Mouse (Mus musculus) heart, postnatal 0 days (tissue): Measurements from ENCODE around the gene Mylk. TPM values are rescaled to one million over a fixed set of nuclear protein-coding genes. Genes with fewer than 3 reads are reported as not detected.

Experiments used
- ATAC-seq: fragments of 200-750 bp; cut with Nextera tagmentation; 2 replicates; pipeline ENCODE4 v1.8.0; 2017; ENCODE audit warnings: low read depth, moderate number of reproducible peaks, moderate library complexity; ENCODE audit not compliant: insufficient read depth
- DNase-seq: peaks from one replicate; pipeline ENCODE4 v3.0.0-alpha.2; 2016; ENCODE audit warnings: low spot score
- H3K27ac ChIP-seq: fragments of 300-500 bp; sonication (generic); 2 replicates; pipeline ENCODE4 v1.5.1; 2014; ENCODE audit warnings: low read depth, mild to moderate bottlenecking
- H3K27me3 ChIP-seq: fragments of 300-500 bp; sonication (generic); 2 replicates; pipeline ENCODE4 v1.6.1; 2014; ENCODE audit warnings: low read length, mixed read lengths; ENCODE audit not compliant: control insufficient read depth, insufficient read depth
- H3K36me3 ChIP-seq: fragments of 300-500 bp; sonication (generic); replicated peaks from 2 replicates; pipeline ENCODE4 v1.6.1; 2014; ENCODE audit warnings: low read length, mixed read lengths; ENCODE audit not compliant: control insufficient read depth, insufficient read depth
- H3K4me1 ChIP-seq: fragments of 300-500 bp; sonication (generic); 2 replicates; pipeline ENCODE4 v1.6.1; 2014; ENCODE audit warnings: antibody characterized with exemption; ENCODE audit not compliant: control insufficient read depth, insufficient read depth
- H3K4me2 ChIP-seq: fragments of 300-500 bp; sonication (generic); 2 replicates; pipeline ENCODE4 v1.6.1; 2014; ENCODE audit warnings: low read depth, mild to moderate bottlenecking, low read length, moderate library complexity
- H3K4me3 ChIP-seq: fragments of 300-500 bp; sonication (generic); 2 replicates; pipeline ENCODE4 v1.5.1; 2014; ENCODE audit warnings: low read depth, low read length
- H3K9ac ChIP-seq: fragments of 300-500 bp; sonication (generic); replicated peaks from 2 replicates; pipeline ENCODE4 v1.6.1; 2014; ENCODE audit warnings: low read depth, low read length, mixed read lengths
- H3K9me3 ChIP-seq: fragments of 300-500 bp; sonication (generic); replicated peaks from 2 replicates; pipeline ENCODE4 v1.6.1; 2016; ENCODE audit warnings: low read length; ENCODE audit not compliant: control insufficient read depth
- CTCF ChIP-seq: IDR thresholded peaks from 2 replicates; pipeline ENCODE4 v1.5.1; 2016; ENCODE audit warnings: antibody characterized with exemption, control low read depth, low read depth
- EP300 ChIP-seq: IDR thresholded peaks from 2 replicates; pipeline ENCODE4 v1.6.1; 2016; ENCODE audit warnings: antibody characterized with exemption, low read depth
- WGBS: fragments of 180-500 bp; shearing (Covaris S2); extraction: QIAGEN DNeasy Blood & Tissue Kit; methylation state at CpG from one replicate; pipeline ENCODE4 v1.1.7; 2014; 5-methylcytosine and 5-hydroxymethylcytosine counted together
- polyA plus RNA-seq: library from polyadenylated mRNA; unstranded; fragments of >200 nt; fragmentation: Nextera tagmentation; extraction: Ambion mirVana; gene quantifications from 2 replicates; pipeline ENCODE4 v1.2.1, GENCODE M21; 2015
- total RNA-seq: library from RNA; depleted of rRNA; stranded (reverse); fragments of >200 nt; gene quantifications from 2 replicates; pipeline ENCODE4 v1.2.3, GENCODE M21; 2014; ENCODE audit warnings: low replicate concordance

The Mylk gene
- total and polyA plus RNA-seq, 2 experiments from 2014 or later: 6.2 to 148 TPM

DNA sequence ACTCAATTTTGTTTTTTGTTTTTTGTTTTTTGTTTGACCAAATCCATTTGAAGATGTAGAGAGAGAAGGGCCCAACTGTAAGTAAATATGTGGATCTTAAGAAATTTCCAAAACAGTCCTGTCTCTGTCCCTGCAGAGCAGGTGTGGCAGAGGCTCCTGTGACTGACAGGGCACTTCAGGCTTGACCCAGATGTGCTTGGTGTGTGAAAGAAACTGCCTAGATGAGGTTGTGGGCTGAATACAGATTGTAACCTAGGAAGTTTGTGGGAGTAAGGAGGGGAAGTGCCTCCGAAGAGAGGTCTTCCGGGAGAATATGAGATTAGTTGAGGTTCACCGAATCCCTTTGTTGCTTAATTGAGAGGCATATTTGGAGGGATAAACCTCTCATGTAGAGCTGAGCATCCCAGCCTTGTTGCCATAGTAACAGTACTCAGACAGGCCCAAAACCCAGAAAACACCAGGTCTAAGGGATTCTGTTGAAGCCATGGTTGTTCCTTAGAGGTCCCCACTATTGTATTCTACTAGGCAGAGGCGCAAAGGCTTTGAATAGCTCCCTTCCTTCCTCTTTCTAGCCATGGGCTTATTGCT, 27.5 kb downstream of the Mylk start:
- Histone ChIP-seq H3K36me3 (no peaks in the 10 kb centered on the region), H3K9ac (no peak overlapping the region), H3K9me3 (no peaks in the 10 kb centered on the region), H3K27ac (no peak overlapping the region), H3K4me2 (no peak overlapping the region), H3K27me3 (no peaks in the 10 kb centered on the region), H3K4me1 (no peaks in the 10 kb centered on the region), H3K4me3 (no peak overlapping the region)
- DNase-seq: no peak
- 63% methylated on average over 4 of the region's 4 CpGs for WGBS
- no peak for ATAC-seq
- TF ChIP-seq EP300 (no peak), CTCF (no peak)

DNA sequence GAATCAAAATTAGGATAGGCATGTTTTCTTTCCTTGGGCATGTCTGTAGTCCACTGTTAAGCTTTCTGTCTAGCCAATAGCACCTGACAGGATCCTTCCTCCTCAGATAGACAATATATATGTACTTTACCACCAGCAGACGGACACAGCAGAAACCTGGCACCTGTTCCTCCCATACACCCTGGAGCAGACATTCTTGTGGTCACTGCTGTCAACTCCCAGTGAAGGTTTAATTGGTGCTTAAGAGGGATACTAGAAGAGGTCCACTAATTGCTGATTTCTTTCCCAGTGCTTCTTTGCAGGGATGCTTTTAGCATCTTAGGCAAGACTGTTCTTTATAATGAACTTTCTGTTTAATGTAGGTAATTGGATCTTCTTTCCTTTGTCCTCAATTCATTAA, 37.4 kb downstream of the Mylk start:
- DNase-seq (no peak), ATAC-seq (no peak)
- Histone ChIP-seq H3K9me3 (no peaks in the 10 kb centered on the region), H3K27me3 (no peaks in the 10 kb centered on the region), H3K4me1 (no peaks in the 10 kb centered on the region), H3K4me2 (no peak overlapping the region), H3K4me3 (no peak overlapping the region), H3K9ac (no peak overlapping the region), H3K27ac (no peak overlapping the region), H3K36me3 (no peaks in the 10 kb centered on the region)
- WGBS: 50% methylated on average over 1 of the region's 1 CpGs
- TF ChIP-seq CTCF: no peak

DNA sequence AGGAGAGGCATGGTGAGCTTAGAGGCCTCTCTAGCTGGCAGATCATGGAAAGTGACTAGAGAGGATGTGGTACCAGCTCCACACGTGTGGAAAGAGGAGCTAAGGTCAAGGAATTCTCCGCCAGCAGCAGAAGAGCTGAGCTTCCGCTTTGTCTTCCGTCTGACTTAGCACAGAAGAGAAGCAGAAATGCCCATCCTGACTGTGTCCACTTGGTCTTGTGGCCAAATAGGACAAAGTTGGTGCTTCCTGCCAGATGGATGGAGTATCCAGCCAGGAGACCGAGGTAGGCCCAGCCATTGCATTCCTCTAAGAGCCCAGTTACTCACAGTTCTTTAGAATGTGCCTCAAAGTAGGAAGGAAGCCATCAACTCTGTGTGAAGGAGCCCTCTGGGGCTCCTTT, 38.5 kb downstream of the Mylk start:
- WGBS: 86% methylated on average over 5 of the region's 5 CpGs
- Histone ChIP-seq H3K4me2 (no peak overlapping the region), H3K9me3 (no peaks in the 10 kb centered on the region), H3K9ac (no peak overlapping the region), H3K27ac (no peak overlapping the region), H3K4me3 (no peak overlapping the region), H3K27me3 (no peaks in the 10 kb centered on the region), H3K4me1 (no peaks in the 10 kb centered on the region), H3K36me3 (no peaks in the 10 kb centered on the region)
- ATAC-seq (no peak), DNase-seq (no peak)
- TF ChIP-seq CTCF (no peak), EP300 (no peak)

DNA sequence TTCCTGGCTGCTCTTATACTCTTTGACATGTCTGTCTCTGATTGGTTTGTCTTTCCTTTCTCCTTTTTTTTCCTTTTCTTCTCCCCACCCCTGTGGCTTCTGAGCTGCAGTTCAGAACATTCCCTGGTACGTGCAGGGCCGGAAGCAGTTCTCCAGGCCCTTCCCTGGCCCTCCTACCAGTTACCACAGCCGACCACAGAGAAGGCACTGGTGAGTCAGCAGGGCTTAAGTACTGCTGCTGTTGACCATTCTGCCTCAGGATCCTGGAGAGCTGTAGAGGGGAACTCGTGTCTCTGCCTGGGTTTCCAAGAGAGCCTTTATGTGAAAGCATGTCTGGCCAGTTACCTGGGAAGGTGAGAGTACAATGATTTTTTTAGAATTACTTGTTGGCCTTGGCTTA, 39.7 kb downstream of the Mylk start:
- 53% methylated on average over 4 of the region's 4 CpGs for WGBS
- no peak overlapping the region for H3K9ac ChIP-seq
- no peaks in the 10 kb centered on the region for H3K4me1 ChIP-seq
- H3K27me3 ChIP-seq: no peaks in the 10 kb centered on the region
- no peak overlapping the region for H3K4me2 ChIP-seq
- ATAC-seq: no peak
- no peak for TF ChIP-seq EP300
- no peak for TF ChIP-seq CTCF
- H3K27ac ChIP-seq: no peak overlapping the region
- no peak for DNase-seq
- H3K36me3 ChIP-seq: no peaks in the 10 kb centered on the region
- H3K4me3 ChIP-seq: no peak overlapping the region
- H3K9me3 ChIP-seq: no peaks in the 10 kb centered on the region

DNA sequence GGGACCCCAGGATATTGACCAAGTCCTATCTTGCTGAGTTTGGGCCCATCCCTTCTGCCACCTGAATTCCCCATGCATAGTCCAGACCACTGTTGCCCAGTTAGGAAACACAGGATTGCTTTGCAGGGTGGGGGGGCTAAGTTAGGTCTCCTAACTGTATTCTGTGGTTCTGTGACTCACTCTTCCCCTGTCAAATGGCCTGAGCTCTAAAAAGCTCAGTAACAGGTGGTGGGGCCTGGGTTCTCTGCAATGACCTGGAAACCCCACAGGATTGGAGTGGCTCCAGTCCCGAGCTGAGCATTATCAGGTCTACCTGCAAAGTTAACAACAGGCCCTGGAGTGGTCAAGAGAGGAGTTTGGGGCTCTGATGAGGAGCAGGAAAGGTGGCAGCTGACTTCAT, 47.5 kb downstream of the Mylk start:
- no peak for TF ChIP-seq EP300
- TF ChIP-seq CTCF: no peak
- no peak overlapping the region for H3K27ac ChIP-seq
- DNase-seq: no peak

DNA sequence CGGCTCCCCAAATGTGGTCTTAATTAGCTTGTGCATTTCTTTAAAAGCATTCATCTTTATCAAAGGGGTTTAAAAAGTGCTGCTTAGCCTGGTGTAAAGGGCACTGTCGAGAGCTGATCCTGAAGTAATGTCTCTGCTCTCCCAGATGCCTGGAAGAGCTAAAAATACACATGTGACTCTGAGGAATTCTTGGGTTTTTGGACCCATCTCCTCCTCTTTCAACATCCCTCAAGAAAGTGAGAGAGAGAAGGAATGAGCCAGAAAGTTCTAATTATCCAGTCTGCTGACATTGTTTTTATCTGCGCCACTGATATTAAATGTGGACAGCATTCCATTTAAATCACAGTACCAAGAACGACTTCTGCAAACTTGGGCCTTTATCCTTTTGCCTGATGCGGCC, 48.0 kb downstream of the Mylk start:
- Histone ChIP-seq H3K27me3 (no peaks in the 10 kb centered on the region), H3K4me3 (no peak overlapping the region), H3K36me3 (no peaks in the 10 kb centered on the region), H3K4me1 (peaks cover 3% of the 10 kb centered on the region; the same call in 1 of the 2 replicates), H3K9me3 (no peaks in the 10 kb centered on the region), H3K9ac (no peak overlapping the region), H3K27ac (no peak overlapping the region), H3K4me2 (no peak overlapping the region)
- no peak for TF ChIP-seq CTCF
- no peak for TF ChIP-seq EP300
- ATAC-seq (no peak), DNase-seq (no peak)
- 52% methylated on average over 5 of the region's 5 CpGs for WGBS

More for the DNA sequence above, 47.5 kb downstream of the Mylk start:
- H3K36me3 ChIP-seq: no peaks in the 10 kb centered on the region
- H3K9ac ChIP-seq: no peak overlapping the region
- H3K4me1 ChIP-seq: peaks cover 3% of the 10 kb centered on the region; the same call in 1 of the 2 replicates
- H3K4me3 ChIP-seq: no peak overlapping the region
- ATAC-seq: no peak
- 26% methylated on average over 1 of the region's 1 CpGs for WGBS
- H3K4me2 ChIP-seq: no peak overlapping the region
- no peaks in the 10 kb centered on the region for H3K9me3 ChIP-seq
- no peaks in the 10 kb centered on the region for H3K27me3 ChIP-seq
